Mouse (Mus musculus): ENCODE measurements around the gene Ptprk. TPM values are rescaled to one million over a fixed set of nuclear protein-coding genes. Genes with fewer than 3 reads are reported as not detected.

The Ptprk gene
- polyA plus RNA-seq, 1 experiment from 2014 or later: 27.2 TPM

GRCm38 (mm10) chr10:28374874-28375273 is 300.3 kb downstream of the Ptprk start:
- Histone ChIP-seq H3K4me3 (ENCODE audit: low read depth, low read length) (no peak overlapping the region), H3K4me1 (ENCODE audit: control insufficient read depth, insufficient read depth, low read length) (no peaks in the 10 kb centered on the region), H3K9me3 (ENCODE audit: control insufficient read depth, low read length) (no peaks in the 10 kb centered on the region), H3K9ac (ENCODE audit: low read length) (no peak overlapping the region), H3K27ac (ENCODE audit: low read depth, low read length) (no peak overlapping the region), H3K4me2 (ENCODE audit: low read depth) (no peak overlapping the region), H3K36me3 (ENCODE audit: control insufficient read depth, insufficient read depth, low read length) (no peaks in the 10 kb centered on the region), H3K27me3 (ENCODE audit: control insufficient read depth, insufficient read depth, low read length) (no peaks in the 10 kb centered on the region)
- WGBS: 57% methylated on average over 1 of the region's 1 CpGs
- DNase-seq (ENCODE audit: low spot score) (no peak), ATAC-seq (ENCODE audit: insufficient read depth, low FRiP score, low TSS enrichment) (no peak)

GRCm38 (mm10) chr10:28379752-28380488 is 305.3 kb downstream of the Ptprk start:
- WGBS: 88% methylated on average over 7 of the region's 7 CpGs
- Histone ChIP-seq H3K36me3 (ENCODE audit: control insufficient read depth, insufficient read depth, low read length) (no peaks in the 10 kb centered on the region), H3K27me3 (ENCODE audit: control insufficient read depth, insufficient read depth, low read length) (no peaks in the 10 kb centered on the region), H3K9me3 (ENCODE audit: control insufficient read depth, low read length) (no peaks in the 10 kb centered on the region), H3K4me3 (ENCODE audit: low read depth, low read length) (no peak overlapping the region), H3K4me2 (ENCODE audit: low read depth) (no peak overlapping the region), H3K27ac (ENCODE audit: low read depth, low read length) (no peak overlapping the region), H3K9ac (ENCODE audit: low read length) (no peak overlapping the region), H3K4me1 (ENCODE audit: control insufficient read depth, insufficient read depth, low read length) (no peaks in the 10 kb centered on the region)
- no peak for DNase-seq (ENCODE audit: low spot score)
- no peak for ATAC-seq (ENCODE audit: insufficient read depth, low FRiP score, low TSS enrichment)

GRCm38 (mm10) chr10:28387563-28388222 is 313.1 kb downstream of the Ptprk start:
- no peak overlapping the region for H3K4me2 ChIP-seq (ENCODE audit: low read depth)
- no peak for ATAC-seq (ENCODE audit: insufficient read depth, low FRiP score, low TSS enrichment)
- H3K4me3 ChIP-seq (ENCODE audit: low read depth, low read length): no peak overlapping the region
- WGBS: 84% methylated on average over 15 of the region's 15 CpGs
- DNase-seq (ENCODE audit: low spot score): no peak
- H3K36me3 ChIP-seq (ENCODE audit: control insufficient read depth, insufficient read depth, low read length): no peaks in the 10 kb centered on the region
- H3K9me3 ChIP-seq (ENCODE audit: control insufficient read depth, low read length): no peaks in the 10 kb centered on the region
- H3K27me3 ChIP-seq (ENCODE audit: control insufficient read depth, insufficient read depth, low read length): no peaks in the 10 kb centered on the region
- H3K9ac ChIP-seq (ENCODE audit: low read length): no peak overlapping the region
- no peaks in the 10 kb centered on the region for H3K4me1 ChIP-seq (ENCODE audit: control insufficient read depth, insufficient read depth, low read length)
- H3K27ac ChIP-seq (ENCODE audit: low read depth, low read length): no peak overlapping the region

GRCm38 (mm10) chr10:28391168-28391567 is 316.5 kb downstream of the Ptprk start:
- H3K9ac ChIP-seq (ENCODE audit: low read length): no peak overlapping the region
- no peak overlapping the region for H3K4me2 ChIP-seq (ENCODE audit: low read depth)
- H3K4me1 ChIP-seq (ENCODE audit: control insufficient read depth, insufficient read depth, low read length): no peaks in the 10 kb centered on the region
- 93% methylated on average over 5 of the region's 5 CpGs for WGBS
- ATAC-seq (ENCODE audit: insufficient read depth, low FRiP score, low TSS enrichment): no peak
- no peaks in the 10 kb centered on the region for H3K36me3 ChIP-seq (ENCODE audit: control insufficient read depth, insufficient read depth, low read length)
- no peak overlapping the region for H3K27ac ChIP-seq (ENCODE audit: low read depth, low read length)
- no peaks in the 10 kb centered on the region for H3K9me3 ChIP-seq (ENCODE audit: control insufficient read depth, low read length)
- no peak for DNase-seq (ENCODE audit: low spot score)
- H3K27me3 ChIP-seq (ENCODE audit: control insufficient read depth, insufficient read depth, low read length): no peaks in the 10 kb centered on the region
- H3K4me3 ChIP-seq (ENCODE audit: low read depth, low read length): no peak overlapping the region

- WGBS: 88% methylated on average over 2 of the region's 2 CpGs
- Histone ChIP-seq H3K9me3 (ENCODE audit: control insufficient read depth, low read length) (no peaks in the 10 kb centered on the region), H3K9ac (ENCODE audit: low read length) (no peak overlapping the region), H3K4me2 (ENCODE audit: low read depth) (no peak overlapping the region), H3K27ac (ENCODE audit: low read depth, low read length) (no peak overlapping the region), H3K36me3 (ENCODE audit: control insufficient read depth, insufficient read depth, low read length) (no peaks in the 10 kb centered on the region), H3K4me1 (ENCODE audit: control insufficient read depth, insufficient read depth, low read length) (no peaks in the 10 kb centered on the region), H3K4me3 (ENCODE audit: low read depth, low read length) (no peak overlapping the region), H3K27me3 (ENCODE audit: control insufficient read depth, insufficient read depth, low read length) (no peaks in the 10 kb centered on the region)
- no peak for DNase-seq (ENCODE audit: low spot score)
- ATAC-seq (ENCODE audit: insufficient read depth, low FRiP score, low TSS enrichment): no peak
These were observed 321.2 kb downstream of the Ptprk start for GRCm38 (mm10) chr10:28395610-28396519.

GRCm38 (mm10) chr10:28396520-28396915 is 321.9 kb downstream of the Ptprk start:
- no peak for ATAC-seq (ENCODE audit: insufficient read depth, low FRiP score, low TSS enrichment)

GRCm38 (mm10) chr10:28401796-28402195 is 327.2 kb downstream of the Ptprk start:
- H3K36me3 ChIP-seq (ENCODE audit: control insufficient read depth, insufficient read depth, low read length): no peaks in the 10 kb centered on the region
- no peak for DNase-seq (ENCODE audit: low spot score)
- no peak overlapping the region for H3K9ac ChIP-seq (ENCODE audit: low read length)
- no peak overlapping the region for H3K4me3 ChIP-seq (ENCODE audit: low read depth, low read length)
- no peaks in the 10 kb centered on the region for H3K9me3 ChIP-seq (ENCODE audit: control insufficient read depth, low read length)
- ATAC-seq (ENCODE audit: insufficient read depth, low FRiP score, low TSS enrichment): no peak
- H3K27ac ChIP-seq (ENCODE audit: low read depth, low read length): no peak overlapping the region
- no peaks in the 10 kb centered on the region for H3K4me1 ChIP-seq (ENCODE audit: control insufficient read depth, insufficient read depth, low read length)
- no peaks in the 10 kb centered on the region for H3K27me3 ChIP-seq (ENCODE audit: control insufficient read depth, insufficient read depth, low read length)
- no peak overlapping the region for H3K4me2 ChIP-seq (ENCODE audit: low read depth)

More at GRCm38 (mm10) chr10:28396520-28396915, 321.9 kb downstream of the Ptprk start:
- Histone ChIP-seq H3K27me3 (ENCODE audit: control insufficient read depth, insufficient read depth, low read length) (no peaks in the 10 kb centered on the region), H3K4me2 (ENCODE audit: low read depth) (no peak overlapping the region), H3K9me3 (ENCODE audit: control insufficient read depth, low read length) (no peaks in the 10 kb centered on the region), H3K27ac (ENCODE audit: low read depth, low read length) (no peak overlapping the region), H3K4me1 (ENCODE audit: control insufficient read depth, insufficient read depth, low read length) (no peaks in the 10 kb centered on the region), H3K9ac (ENCODE audit: low read length) (no peak overlapping the region), H3K36me3 (ENCODE audit: control insufficient read depth, insufficient read depth, low read length) (no peaks in the 10 kb centered on the region), H3K4me3 (ENCODE audit: low read depth, low read length) (no peak overlapping the region)
- DNase-seq (ENCODE audit: low spot score): no peak
- 79% methylated on average over 1 of the region's 1 CpGs for WGBS

GRCm38 (mm10) chr10:28408980-28409379 is 334.4 kb downstream of the Ptprk start:
- Histone ChIP-seq H3K27ac (ENCODE audit: low read depth, low read length) (no peak overlapping the region), H3K9me3 (ENCODE audit: control insufficient read depth, low read length) (no peaks in the 10 kb centered on the region), H3K9ac (ENCODE audit: low read length) (no peak overlapping the region), H3K27me3 (ENCODE audit: control insufficient read depth, insufficient read depth, low read length) (no peaks in the 10 kb centered on the region), H3K36me3 (ENCODE audit: control insufficient read depth, insufficient read depth, low read length) (no peaks in the 10 kb centered on the region), H3K4me1 (ENCODE audit: control insufficient read depth, insufficient read depth, low read length) (no peaks in the 10 kb centered on the region), H3K4me2 (ENCODE audit: low read depth) (no peak overlapping the region), H3K4me3 (ENCODE audit: low read depth, low read length) (no peak overlapping the region)
- DNase-seq (ENCODE audit: low spot score) (no peak), ATAC-seq (ENCODE audit: insufficient read depth, low FRiP score, low TSS enrichment) (no peak)
- 88% methylated on average over 2 of the region's 2 CpGs for WGBS
